Mouse (Mus musculus) lung, adult 2 months (tissue): ENCODE data around the gene Syn3. TPM values are rescaled to one million over a fixed set of nuclear protein-coding genes. Genes with fewer than 3 reads are reported as not detected.

Experiments used
- DNase-seq: peaks from one replicate; pipeline ENCODE4 v3.0.0; 2022
- H3K4me1 ChIP-seq: fragments of 200-500 bp; 2 replicates; pipeline ENCODE4 v1.6.1; 2011; ENCODE audit warnings: low read length; ENCODE audit not compliant: control insufficient read depth, insufficient read depth
- H3K4me3 ChIP-seq: fragments of 200-500 bp; replicated peaks from 2 replicates; pipeline ENCODE3; 2011; ENCODE audit warnings: low read depth, mild to moderate bottlenecking, control low read depth, low read length; ENCODE audit errors: extremely low read depth
- CTCF ChIP-seq: fragments of 200-500 bp; IDR thresholded peaks from 2 replicates; pipeline ENCODE4 v1.5.1; 2011; ENCODE audit warnings: mild to moderate bottlenecking, low read length, control low read depth; ENCODE audit not compliant: insufficient read depth
- POLR2A ChIP-seq: fragments of 200-500 bp; IDR thresholded peaks from 2 replicates; pipeline ENCODE4 v1.6.1; 2011; ENCODE audit warnings: low read depth, mild to moderate bottlenecking, control low read depth, low read length, borderline replicate concordance; ENCODE audit errors: extremely low read depth
- WGBS: fragments of 180-500 bp; shearing (Covaris S2); methylation state at CpG from one replicate; pipeline ENCODE4 v1.1.7; 2018; 5-methylcytosine and 5-hydroxymethylcytosine counted together
- polyA plus RNA-seq: library from polyadenylated mRNA; depleted of rRNA; stranded (reverse); fragments of >200 nt; gene quantifications from 2 replicates; pipeline ENCODE4 v1.2.3, GENCODE M21; 2012

Gene Syn3
- polyA plus RNA-seq, 1 experiment = 1.1 TPM

- TF ChIP-seq CTCF = no peak
- no peak for TF ChIP-seq POLR2A
- DNase-seq = no peak
- 64% methylated on average over 4 of the region's 4 CpGs for WGBS
- H3K4me1 ChIP-seq = peaks cover 2% of the 10 kb centered on the region; the same call in 1 of the 2 replicates
- no peak overlapping the region for H3K4me3 ChIP-seq
Observed at GRCm38 (mm10) chr10:86258046-86258445, 240.7 kb downstream of the Syn3 start.

GRCm38 (mm10) chr10:86257045-86257444 is 241.7 kb downstream of the Syn3 start:
- no peak overlapping the region for H3K4me3 ChIP-seq
- 80% methylated on average over 3 of the region's 3 CpGs for WGBS
- peaks cover 2% of the 10 kb centered on the region; the same call in 1 of the 2 replicates for H3K4me1 ChIP-seq
- no peak for TF ChIP-seq POLR2A
- TF ChIP-seq CTCF = no peak
- DNase-seq = no peak

- TF ChIP-seq POLR2A (no peak), CTCF (no peak)
- H3K4me1 ChIP-seq = peaks cover 2% of the 10 kb centered on the region; the same call in 1 of the 2 replicates
- H3K4me3 ChIP-seq = no peak overlapping the region
- DNase-seq = no peak
- WGBS = 67% methylated on average over 4 of the region's 4 CpGs
Observed at GRCm38 (mm10) chr10:86256221-86256620, 242.5 kb downstream of the Syn3 start.

- Histone ChIP-seq H3K4me1 (peaks cover 6% of the 10 kb centered on the region; the same call in 1 of the 2 replicates), H3K4me3 (no peak overlapping the region)
- TF ChIP-seq CTCF (no peak), POLR2A (no peak)
- WGBS = 51% methylated on average over 7 of the region's 7 CpGs
- DNase-seq = no peak
Observed at GRCm38 (mm10) chr10:86250149-86250922, 248.4 kb downstream of the Syn3 start.

GRCm38 (mm10) chr10:86249283-86249682 is 249.4 kb downstream of the Syn3 start:
- peaks cover 6% of the 10 kb centered on the region; the same call in 1 of the 2 replicates for H3K4me1 ChIP-seq
- DNase-seq = no peak
- WGBS = 72% methylated on average over 1 of the region's 1 CpGs
- H3K4me3 ChIP-seq = no peak overlapping the region
- TF ChIP-seq CTCF = no peak

GRCm38 (mm10) chr10:86248807-86249206 is 249.9 kb downstream of the Syn3 start:
- H3K4me3 ChIP-seq = no peak overlapping the region
- TF ChIP-seq POLR2A (no peak), CTCF (no peak)
- peaks cover 6% of the 10 kb centered on the region; the same call in 1 of the 2 replicates for H3K4me1 ChIP-seq
- DNase-seq = no peak
- 83% methylated on average over 3 of the region's 3 CpGs for WGBS

- TF ChIP-seq POLR2A (no peak), CTCF (no peak)
- peaks cover 6% of the 10 kb centered on the region; the same call in 1 of the 2 replicates for H3K4me1 ChIP-seq
- no peak overlapping the region for H3K4me3 ChIP-seq
- no peak for DNase-seq
- WGBS = 81% methylated on average over 10 of the region's 10 CpGs
Observed at GRCm38 (mm10) chr10:86248131-86248740, 250.5 kb downstream of the Syn3 start.

- WGBS = 85% methylated on average over 7 of the region's 7 CpGs
Observed at GRCm38 (mm10) chr10:86245396-86245795, 253.3 kb downstream of the Syn3 start.

GRCm38 (mm10) chr10:86243525-86243924 is 255.2 kb downstream of the Syn3 start:
- DNase-seq = no peak
- 86% methylated on average over 6 of the region's 6 CpGs for WGBS
- no peak for TF ChIP-seq POLR2A
- no peak for TF ChIP-seq CTCF
- Histone ChIP-seq H3K4me1 (no peaks in the 10 kb centered on the region), H3K4me3 (no peak overlapping the region)

More at GRCm38 (mm10) chr10:86245396-86245795, 253.3 kb downstream of the Syn3 start:
- no peak for TF ChIP-seq CTCF
- 0 out of 2 replicates have a peak, but pooled peaks cover 3% of the 10 kb centered on the region for H3K4me1 ChIP-seq
- no peak overlapping the region for H3K4me3 ChIP-seq
- no peak for DNase-seq

- no peak overlapping the region for H3K4me3 ChIP-seq
- H3K4me1 ChIP-seq = no peaks in the 10 kb centered on the region
- WGBS = 90% methylated on average over 3 of the region's 3 CpGs
- no peak for DNase-seq
- TF ChIP-seq CTCF = no peak
- no peak for TF ChIP-seq POLR2A
Observed at GRCm38 (mm10) chr10:86242721-86243120, 256.0 kb downstream of the Syn3 start.
